Mouse (Mus musculus) mature B cell (primary cell): Measurements from ENCODE around the gene Neurl1b.

Source experiments
- in situ Hi-C: fragments of 300-500 bp; cut with MboI; formaldehyde crosslinking; loops from 2 replicates; pipeline ENCODE4 v1.14.3; 2019

Gene Neurl1b

DNA sequence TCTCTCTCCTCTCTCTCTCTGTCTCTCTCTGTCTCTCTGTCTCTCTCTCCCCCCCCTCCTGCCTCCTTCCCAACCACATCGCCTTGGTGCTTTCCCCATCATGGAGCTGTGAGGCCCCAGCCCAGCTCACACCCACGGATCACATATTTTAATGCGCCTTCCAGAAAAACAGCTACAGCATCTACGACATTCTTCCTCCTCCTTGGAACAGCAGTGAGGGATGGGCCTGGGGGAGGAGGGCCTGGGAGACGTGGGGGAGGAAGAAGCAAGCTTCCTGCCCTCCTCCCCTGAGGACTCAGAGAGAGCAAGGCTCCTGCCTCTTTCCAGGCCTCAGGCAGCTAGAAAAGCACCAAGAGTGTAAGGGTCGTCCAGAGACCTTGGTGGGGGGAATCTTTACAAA is 17.3 kb upstream of the Neurl1b start:
- in situ Hi-C loops = no loop called here

DNA sequence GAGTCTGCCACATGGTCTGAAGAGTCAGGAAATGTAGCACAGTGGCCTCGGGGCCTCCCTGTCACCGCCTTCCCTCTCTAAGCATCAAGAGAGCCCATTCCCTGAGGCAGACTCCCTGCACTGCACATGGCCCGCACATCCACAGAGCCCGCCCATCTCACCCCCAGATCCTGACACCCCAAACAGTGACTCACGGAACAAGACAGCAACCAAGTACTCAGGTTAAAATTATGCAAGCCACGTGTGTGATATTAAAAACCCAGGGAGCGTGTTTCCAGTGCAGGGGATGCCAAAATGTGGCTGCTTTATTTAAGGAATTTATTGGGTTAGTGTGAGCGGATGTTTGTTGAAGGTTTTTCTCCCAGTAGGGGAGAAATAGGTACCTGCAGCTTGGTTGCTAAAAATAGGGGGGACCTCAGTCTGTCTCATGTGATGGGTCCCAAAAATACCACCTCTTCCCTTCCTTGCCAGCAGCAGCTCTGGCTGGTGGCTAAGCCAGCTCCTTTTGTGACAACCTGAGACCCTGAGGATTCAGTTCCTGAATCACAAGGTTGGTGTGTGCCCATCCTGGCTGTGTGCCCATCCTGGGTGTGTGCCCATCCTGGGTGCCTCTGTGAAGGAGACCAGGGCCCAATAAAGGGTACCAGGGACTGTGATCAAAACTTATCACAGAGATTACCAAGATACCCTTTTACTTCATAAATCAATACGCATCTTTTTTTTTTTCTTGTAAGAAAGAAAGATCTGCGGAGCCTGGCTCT is 9.1 kb upstream of the Neurl1b start:
- in situ Hi-C loops = no loop called here

DNA sequence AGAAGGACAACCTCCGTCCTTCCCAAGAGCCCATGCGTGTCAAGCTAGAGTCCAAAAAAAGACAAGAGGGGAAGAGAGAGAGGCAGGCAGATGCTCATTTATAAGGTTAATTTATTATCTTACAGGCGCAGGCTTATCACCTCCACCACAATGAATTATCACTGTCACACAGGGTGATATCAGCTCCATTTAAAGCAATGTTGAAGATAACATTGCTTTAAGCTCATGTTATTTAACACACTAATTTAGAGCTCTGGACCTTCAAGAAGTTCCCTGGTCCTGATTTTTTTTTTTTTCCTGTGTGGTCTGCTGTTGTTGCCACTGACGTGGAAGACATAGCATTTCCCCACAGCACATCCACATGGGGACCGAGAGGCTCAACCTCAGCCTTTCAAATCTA is 1.7 kb upstream of the Neurl1b start:
- in situ Hi-C loops = no loop called here

DNA sequence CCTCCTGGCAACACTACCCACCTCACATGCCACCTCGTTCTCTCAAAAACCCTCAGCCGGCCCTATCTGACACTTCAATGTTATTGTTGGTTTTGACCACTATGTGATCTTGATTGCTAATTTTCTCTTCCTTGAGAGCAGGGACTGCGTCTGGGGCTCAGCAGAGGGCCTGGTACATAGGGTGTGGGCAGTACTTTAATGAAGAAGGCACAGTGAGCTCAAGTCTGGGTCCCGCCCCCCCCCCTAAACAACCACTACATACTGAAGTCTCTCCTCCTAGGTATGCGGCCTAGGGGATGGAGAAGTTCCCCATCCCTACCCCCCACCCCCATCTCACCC is 476 bp upstream of the Neurl1b start:
- in situ Hi-C loops = no loop called here

DNA sequence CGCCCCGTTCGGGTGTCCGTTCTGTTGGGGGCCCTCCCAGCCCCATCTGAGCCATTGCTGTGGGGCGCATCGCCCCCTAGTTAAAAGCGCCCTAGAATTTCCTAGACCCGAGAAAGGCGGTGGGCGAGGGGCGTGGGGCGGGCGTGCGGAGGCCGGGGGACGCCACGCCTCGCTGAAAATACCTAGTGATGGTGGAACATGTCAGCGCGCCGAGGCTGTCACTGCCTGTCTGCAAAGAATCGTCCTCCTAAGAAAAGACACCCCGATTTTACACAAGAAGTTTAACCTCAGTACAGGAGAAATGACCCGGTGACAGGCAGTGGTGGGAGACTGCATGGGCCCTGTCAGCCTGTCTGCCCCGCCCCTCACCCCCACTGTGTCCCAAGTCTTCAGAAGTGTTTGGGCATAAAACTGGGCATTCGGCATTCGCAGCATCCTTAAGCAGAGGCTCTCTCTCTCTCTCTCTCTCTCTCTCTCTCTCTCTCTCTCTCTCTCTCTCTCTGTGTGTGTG is 781 bp downstream of the Neurl1b start:
- in situ Hi-C loops = no loop called here

DNA sequence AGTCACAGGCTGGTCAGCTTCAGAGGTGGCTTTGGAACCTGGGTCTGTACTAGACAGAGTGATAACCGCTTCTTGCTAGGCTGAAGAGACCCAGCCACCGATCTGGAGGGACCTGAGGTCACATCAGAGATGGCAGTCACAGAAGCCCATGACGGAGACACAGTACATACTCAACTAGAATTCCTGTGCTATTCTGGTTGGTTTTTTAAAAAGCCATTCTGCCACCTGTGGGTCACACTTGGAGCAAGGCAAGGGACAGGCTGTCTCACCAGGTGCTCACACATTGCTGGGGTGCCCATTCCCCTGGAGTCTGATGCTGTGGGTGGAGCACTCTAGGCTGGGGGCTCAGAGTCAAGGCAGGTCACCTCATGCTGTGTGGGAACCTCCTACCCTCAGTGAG is 1.5 kb downstream of the Neurl1b start:
- in situ Hi-C loops = no loop called here

DNA sequence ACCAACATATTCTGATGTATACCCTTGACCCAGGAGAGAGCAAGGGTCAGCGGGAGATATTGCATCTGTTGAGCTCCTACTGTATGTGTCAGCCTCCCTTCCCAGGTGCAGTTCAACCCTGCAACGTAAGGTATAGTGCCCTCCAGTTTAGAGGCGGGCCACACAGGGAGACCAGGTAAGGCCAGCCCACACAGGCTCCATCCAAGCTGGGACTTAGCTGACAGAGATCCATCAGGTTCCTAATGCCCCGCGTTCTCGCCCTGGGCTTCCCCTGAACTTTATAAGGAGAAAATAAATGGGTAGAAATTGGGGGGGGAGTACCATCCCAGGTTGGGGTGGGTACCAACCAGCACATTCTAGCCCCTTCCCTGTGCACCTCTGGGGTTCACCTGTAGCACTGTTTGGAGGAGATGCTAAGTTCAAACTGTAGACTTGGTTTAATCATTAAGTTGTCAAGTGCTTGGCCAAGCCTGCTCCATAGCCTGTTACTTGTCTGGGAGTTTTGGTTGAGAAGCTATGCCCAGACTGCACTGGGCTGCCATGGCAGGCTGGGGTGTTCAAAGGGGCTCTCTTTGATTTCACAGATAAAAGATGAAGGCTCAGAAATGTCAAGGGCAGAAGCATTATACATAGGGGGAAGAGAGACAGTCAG is 3.3 kb downstream of the Neurl1b start:
- in situ Hi-C loops = no loop called here

DNA sequence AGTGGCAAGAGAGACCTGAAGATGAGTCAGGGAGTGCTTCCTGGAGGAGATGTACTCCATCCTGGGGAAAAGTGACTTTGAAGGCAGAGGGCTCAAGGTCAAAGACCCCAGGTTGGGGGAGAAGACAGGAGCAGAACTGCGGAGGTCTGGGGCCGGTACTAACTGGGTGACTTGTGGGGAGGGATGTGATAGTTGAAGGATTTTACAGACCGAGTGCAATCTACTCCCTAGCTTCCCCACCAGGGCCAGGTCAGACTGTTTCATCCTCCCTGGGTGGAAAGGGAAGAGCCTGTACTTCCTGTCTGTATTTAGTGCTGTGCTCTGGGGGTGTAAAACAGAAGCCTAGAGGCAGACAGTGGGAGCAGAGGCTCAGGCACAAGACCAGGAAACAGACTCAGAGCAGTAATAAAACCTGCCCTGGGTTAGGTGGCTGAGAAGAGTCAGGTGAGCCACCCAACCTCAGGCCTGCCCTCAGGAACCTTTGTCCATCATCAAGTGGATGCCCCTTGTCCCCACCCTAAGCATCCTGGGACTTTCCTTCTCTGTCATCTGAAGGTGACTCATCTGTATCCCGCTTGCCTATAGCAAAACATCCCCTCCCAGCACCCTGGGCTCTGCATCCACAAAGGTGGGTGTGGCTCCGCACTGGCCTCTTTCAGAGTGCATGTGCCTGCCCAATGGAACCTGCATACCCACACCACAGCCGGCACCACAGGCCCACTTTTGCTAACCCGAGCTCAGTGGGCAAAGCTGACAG is 6.0 kb downstream of the Neurl1b start:
- in situ Hi-C loops = no loop called here

DNA sequence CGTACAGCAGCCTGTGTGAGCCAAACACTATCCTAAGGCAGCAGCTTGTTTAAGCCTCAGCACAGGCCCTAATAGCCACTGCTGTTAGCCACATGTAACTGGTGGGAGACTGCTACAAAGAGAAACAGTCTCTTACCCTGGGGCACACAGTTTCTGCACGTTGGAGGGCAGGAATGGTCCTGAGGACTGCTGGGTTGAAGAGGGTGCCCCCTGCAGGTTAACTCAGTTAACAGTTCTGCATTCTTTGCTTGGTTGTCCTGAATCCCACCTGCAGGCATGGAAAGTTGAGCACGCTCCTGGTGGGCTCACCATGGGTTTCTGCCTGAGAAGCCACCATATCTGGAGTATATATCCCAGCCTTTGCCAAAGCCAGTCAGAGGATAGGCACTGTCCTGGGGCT is 6.9 kb downstream of the Neurl1b start:
- in situ Hi-C loops = no loop called here

DNA sequence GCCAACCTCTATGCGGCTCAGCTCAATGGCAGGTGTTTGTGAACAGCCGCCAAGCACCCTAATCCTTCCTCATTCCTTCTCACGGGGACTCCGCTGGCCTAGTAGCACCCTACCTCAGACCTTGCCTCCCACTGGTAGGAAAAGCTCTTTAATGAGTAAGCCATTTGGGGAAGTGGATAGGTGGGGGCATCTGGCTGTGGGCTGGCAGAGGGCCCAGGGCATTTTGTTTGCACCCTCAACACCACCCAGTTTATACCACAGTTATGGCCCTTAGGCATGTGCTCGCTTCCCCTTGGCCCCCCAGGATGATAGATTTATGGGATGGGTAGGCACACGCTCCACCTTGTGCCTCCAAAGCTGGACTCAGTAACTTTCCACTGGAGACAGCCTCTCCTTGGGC is 7.8 kb downstream of the Neurl1b start:
- in situ Hi-C loops = no loop called here

DNA sequence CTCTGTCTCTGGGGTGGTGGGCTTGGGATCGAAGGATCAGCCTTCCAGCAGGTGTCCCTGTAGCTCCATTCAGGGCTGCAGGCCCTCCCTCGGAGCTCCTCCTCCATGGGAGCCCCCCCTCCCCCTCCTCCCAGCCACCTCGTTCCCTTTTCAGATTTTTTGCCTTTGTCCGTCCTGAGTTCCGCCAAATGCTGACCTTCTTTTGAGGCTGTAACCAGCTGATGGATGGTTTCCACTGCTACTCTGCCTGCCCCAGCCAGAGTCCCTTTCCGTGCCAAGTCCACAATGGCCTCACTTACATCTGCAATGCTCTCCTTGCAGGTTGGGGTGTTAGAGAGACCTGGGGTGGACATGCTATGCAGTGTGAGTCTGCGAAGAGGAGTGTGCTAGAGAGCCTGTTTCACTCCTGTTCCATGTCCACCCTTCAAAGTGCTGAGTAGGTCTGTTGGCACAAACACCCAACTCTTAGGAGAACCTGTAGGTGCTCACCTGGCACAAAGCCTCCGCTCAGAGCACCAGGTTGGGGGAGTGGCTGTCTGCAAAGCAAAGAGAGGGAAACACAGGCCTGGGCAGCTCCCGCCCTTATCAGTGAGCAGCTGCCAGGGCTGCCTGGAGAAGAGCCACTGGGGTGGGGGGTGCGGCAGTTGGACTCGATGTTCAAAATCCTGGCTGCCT is 9.5 kb downstream of the Neurl1b start:
- in situ Hi-C loops = no loop called here

DNA sequence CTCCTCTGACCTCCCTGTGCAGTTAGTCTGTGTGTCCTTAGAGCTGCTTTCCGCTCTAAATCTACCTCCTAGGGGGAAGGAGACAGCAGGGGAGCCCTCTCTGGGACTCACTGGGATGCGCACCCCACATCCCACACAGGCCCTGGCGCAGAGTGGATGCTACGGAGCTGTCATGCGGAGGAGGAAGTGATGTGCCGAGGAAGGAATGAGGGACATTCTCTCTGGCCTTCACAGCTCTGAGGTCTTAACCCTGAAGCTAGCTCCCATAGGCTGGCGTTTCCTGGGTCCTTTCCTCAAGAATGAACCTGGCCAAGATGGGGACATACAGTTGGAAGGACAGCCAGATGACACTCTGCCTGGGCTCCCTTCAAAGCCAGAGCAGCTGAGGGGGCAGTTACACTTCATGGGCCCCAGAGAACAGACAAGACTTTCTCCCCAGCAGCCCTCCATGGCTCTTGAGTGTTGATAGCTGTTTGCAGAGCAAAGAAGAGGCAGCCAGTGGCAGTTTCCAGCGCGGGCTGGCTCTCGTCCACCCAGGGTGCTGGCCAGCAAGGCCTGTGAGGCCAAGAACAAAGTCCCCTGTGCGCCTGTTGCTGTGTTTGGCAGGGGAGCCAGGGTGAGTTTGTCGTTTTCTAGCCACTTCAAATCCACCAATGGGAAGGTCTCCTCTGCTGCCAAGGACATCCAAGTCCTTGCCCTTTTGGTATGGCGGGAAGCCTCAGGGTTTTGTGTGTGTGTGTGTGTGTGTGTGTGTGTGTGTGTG is 10.5 kb downstream of the Neurl1b start:
- in situ Hi-C loops = no loop called here

DNA sequence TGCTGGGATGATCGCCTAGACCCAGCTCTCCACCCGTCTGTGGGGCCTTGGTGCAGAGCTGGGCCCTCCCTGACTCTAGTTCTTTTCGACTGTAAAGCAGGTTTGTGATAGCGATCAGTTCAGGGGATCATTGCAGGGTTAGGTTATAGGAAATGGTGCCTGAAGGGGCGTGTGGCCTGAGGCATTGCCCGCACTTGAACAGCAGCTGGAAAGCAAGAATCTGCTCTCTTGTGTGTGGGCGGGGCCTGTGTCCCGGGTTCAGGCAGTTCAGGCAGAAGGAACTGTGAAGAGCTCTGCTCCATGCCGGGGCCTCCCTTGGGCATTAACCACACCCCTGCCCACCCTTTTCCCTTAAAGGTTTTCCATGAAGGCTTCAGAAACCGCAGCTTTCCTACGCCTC is 18.7 kb downstream of the Neurl1b start:
- in situ Hi-C loops = no loop called here

DNA sequence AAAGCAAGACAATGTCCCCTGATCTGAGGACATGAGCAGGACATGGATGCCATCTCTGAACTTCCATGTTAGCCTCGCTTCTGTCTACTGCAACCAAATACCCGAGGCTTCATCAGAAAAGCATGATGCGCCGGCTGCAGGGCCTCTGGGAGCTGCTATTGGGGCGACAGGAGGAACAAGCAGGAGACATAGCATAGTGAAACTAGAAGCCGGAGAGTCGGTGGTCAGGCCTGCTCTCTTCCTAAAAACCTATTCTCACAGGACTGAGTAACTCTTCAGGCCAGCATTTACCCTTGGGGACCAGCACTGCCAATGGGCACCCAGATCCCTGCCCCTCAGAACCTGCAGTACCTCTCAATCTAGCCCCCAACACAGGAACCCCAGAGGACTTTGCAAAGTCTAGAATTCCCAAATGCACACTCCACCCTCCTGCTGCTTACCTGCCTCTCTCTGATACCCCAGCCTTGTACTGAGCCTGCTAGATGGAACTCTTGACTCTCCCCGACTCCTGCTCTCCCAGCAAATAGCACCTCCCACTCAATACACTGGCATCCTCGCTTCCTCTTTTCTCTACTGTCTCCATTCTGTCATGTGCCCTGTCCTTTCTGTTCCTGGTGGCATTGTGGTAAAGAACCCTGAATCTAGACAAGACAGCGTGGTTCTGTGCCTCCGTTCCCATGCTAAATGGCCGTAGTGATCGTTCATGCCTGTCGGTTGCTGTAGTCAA is 22.6 kb downstream of the Neurl1b start:
- in situ Hi-C loops = no loop called here

DNA sequence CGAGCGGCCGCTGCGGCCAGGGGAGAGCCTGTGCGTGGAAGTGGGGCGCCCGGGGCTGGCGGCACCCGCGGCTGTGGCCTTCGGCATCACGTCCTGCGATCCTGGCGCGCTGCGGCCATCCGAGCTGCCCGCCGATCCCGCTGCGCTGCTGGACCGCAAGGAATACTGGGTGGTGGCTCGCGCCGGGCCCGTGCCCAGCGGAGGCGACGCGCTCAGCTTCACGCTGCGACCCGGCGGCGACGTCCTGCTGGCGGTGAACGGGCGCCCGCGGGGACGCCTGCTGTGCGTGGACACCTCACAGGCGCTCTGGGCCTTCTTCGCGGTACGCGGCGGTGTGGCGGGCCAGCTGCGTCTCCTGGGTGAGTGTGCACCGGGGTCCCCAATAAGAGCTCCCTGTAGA is 24.4 kb downstream of the Neurl1b start:
- in situ Hi-C loops = no loop called here

DNA sequence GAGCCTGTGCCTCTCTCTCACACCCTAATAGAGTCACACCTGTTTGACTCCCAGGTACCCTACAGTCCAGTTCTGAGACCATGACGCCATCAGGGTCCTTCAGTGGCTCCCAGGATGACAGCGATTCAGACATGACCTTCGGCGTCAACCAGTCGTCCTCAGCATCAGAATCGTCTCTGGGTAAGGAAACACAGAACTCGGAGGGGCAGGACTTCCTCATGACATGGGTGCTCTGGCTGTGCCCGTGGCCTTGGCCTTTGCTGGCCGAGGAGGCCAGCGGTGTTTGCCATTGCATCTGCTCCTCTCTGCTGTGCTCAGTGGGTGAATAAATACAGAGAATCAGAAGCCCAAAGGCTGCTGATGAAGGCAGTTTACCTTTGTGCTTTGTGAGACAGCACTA is 26.4 kb downstream of the Neurl1b start:
- in situ Hi-C loops = no loop called here

DNA sequence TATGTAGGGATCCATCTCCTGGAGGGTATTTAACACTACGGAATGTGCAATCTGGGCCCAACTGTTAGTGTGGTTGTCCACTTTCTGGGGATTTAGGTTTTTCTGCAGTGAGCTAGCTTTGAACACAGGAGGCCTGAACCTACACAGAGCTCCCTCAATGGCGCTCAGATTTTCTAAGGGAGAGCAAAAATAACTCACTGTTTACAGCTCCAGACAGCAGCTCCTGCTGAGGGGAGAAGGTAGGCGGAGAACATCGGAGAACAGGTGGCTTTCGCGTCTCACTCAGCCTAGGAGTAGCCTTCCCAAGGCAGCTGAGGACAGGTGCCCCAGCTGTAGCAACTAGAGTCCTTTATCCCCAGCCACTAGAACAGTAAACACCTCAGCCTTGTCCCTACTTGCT is 27.6 kb downstream of the Neurl1b start:
- in situ Hi-C loops = no loop called here

DNA sequence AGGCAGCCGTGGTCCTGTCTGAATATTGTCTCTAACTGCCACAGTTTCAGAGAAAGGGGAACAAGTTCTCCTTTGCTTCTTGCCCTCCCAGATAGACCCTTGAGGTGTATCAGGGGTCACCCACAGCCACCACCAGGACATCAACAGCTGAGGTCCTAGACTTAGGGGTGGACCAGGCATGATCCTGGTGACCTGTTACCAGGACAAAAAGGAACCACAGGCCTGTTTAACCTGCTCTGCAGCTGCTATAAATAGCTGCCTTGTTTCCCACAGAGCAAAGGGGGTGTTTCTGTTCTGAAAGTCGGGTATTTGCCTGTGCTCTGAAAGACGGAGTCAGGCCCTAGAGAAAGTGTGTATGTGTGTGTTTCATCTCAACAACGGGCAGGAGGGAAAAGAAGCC is 29.2 kb downstream of the Neurl1b start:
- in situ Hi-C loops = no loop called here

DNA sequence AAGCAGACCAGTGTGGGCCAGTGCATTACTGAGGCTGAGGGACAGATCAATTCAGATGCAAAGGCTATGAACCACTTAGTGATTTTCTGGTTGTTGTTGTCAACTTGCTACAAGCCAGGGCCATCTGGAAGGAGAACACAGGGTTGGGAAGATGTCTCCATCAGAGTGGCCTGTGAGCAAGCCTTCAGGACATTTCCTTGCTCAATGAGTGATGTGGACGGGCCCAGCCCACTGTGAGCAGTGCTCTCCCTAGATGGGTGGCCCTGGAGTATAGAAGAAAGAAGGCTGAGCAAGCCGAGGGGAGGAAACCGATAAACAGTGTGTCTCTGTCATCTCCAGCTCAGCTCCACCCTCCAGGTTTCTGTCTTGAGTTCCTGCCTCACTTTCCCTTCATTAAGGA is 34.8 kb downstream of the Neurl1b start:
- in situ Hi-C loops = no loop called here

DNA sequence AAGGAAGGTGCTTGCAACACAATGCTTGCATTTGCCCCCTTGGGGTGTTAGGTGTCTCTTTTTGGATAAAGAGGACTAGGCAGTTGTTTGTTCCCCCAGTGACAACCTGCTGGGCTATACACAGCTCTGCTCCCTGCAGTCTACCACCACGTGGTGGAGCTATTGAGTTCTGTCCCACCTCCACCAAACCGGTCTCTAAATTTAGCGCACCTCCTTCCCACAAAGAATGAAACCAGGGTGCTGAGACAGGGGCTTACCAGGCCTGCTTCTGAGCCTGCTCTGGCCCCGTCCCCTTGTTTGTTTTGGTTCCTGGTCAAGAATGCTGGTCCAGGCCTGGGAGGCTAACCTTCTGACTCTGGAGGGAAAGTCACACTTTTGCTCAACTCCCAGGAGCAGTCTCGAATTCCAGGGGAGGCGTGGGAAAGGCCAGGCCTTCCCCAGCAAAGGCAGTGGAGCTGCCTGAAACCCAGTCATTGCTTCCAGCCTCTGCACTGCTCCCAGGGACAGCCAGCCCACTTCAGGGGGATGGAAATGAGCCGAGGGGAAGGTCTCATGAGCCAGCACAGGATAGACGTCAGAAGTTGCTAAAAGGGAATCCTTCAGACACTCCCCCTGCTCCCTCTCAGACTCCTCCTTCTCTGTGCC is 37.1 kb downstream of the Neurl1b start:
- in situ Hi-C loops = no loop called here
